Mouse (Mus musculus) kidney, adult 8-10 months (tissue): ENCODE data around the gene Ccdc142.

ENCODE experiments used
- DNase-seq, 2 experiments: peaks; one replicate each; pipeline ENCODE4 v3.0.0; 2022

The Ccdc142 gene

GRCm38 (mm10) chr6:83118825-83119733 lies 17.7 kb downstream of the Ccdc142 start:
- DNase-seq: no peak

GRCm38 (mm10) chr6:83119734-83120051 lies 18.3 kb downstream of the Ccdc142 start:
- DNase-seq: no peak

GRCm38 (mm10) chr6:83120930-83121862 lies 19.8 kb downstream of the Ccdc142 start, which contains the start of gene Wbp1:
TSS of gene Wbp1 (minus strand) at chr6:83121559.
- DNase-seq: peak; percentile 97 to 99

- no peak for DNase-seq
Observed at GRCm38 (mm10) chr6:83121863-83122710, 20.7 kb downstream of the Ccdc142 start.

- no peak for DNase-seq
Observed at GRCm38 (mm10) chr6:83122961-83123360, 21.6 kb downstream of the Ccdc142 start.

GRCm38 (mm10) chr6:83124851-83125312 lies 23.5 kb downstream of the Ccdc142 start:
- DNase-seq: peak; percentile 93 to 94

GRCm38 (mm10) chr6:83125331-83125730 lies 23.9 kb downstream of the Ccdc142 start, which contains the start of gene Ino80b:
TSS of gene Ino80b (minus strand) at chr6:83125431.
- DNase-seq: no peak

- no peak for DNase-seq
Observed at GRCm38 (mm10) chr6:83127419-83127818, 26.0 kb downstream of the Ccdc142 start.

GRCm38 (mm10) chr6:83131469-83132034 lies 30.2 kb downstream of the Ccdc142 start:
- peak; percentile 77 to 88 for DNase-seq

- no peak for DNase-seq
Observed at GRCm38 (mm10) chr6:83132176-83132919, 30.9 kb downstream of the Ccdc142 start.

- peak in 1 of 2 experiments; percentile 61 for DNase-seq
Observed at GRCm38 (mm10) chr6:83134226-83134625, 32.8 kb downstream of the Ccdc142 start.

GRCm38 (mm10) chr6:83134951-83135513 lies 33.6 kb downstream of the Ccdc142 start, which contains the start of gene Rtkn:
TSS of gene Rtkn (plus strand) at chr6:83135463.
- DNase-seq: peak; percentile 64 to 80

- peak; percentile 72 to 73 for DNase-seq
Observed at GRCm38 (mm10) chr6:83135571-83136161, 34.3 kb downstream of the Ccdc142 start.

- DNase-seq: no peak
Observed at GRCm38 (mm10) chr6:83136291-83136880, 35.0 kb downstream of the Ccdc142 start.

GRCm38 (mm10) chr6:83136881-83137575 lies 35.6 kb downstream of the Ccdc142 start:
- peak in 1 of 2 experiments; percentile 67 for DNase-seq

- peak; percentile 88 to 91 for DNase-seq
Observed at GRCm38 (mm10) chr6:83137576-83137950, 36.2 kb downstream of the Ccdc142 start.

- no peak for DNase-seq
Observed at GRCm38 (mm10) chr6:83138056-83138455, 36.7 kb downstream of the Ccdc142 start.

GRCm38 (mm10) chr6:83140044-83140443 lies 38.6 kb downstream of the Ccdc142 start:
- DNase-seq: no peak

GRCm38 (mm10) chr6:83141636-83142035 lies 40.2 kb downstream of the Ccdc142 start:
- no peak for DNase-seq
